Mouse (Mus musculus) spleen, postnatal 36 days (tissue): Measurements from ENCODE around the gene Ndufs6.

Experiments
- DNase-seq, 2 experiments: peaks; one replicate each; pipeline ENCODE4 v3.0.0; 2022; ENCODE audit warnings: low spot score in 2 of 2, mixed read lengths in 1 of 2

Gene Ndufs6

DNA sequence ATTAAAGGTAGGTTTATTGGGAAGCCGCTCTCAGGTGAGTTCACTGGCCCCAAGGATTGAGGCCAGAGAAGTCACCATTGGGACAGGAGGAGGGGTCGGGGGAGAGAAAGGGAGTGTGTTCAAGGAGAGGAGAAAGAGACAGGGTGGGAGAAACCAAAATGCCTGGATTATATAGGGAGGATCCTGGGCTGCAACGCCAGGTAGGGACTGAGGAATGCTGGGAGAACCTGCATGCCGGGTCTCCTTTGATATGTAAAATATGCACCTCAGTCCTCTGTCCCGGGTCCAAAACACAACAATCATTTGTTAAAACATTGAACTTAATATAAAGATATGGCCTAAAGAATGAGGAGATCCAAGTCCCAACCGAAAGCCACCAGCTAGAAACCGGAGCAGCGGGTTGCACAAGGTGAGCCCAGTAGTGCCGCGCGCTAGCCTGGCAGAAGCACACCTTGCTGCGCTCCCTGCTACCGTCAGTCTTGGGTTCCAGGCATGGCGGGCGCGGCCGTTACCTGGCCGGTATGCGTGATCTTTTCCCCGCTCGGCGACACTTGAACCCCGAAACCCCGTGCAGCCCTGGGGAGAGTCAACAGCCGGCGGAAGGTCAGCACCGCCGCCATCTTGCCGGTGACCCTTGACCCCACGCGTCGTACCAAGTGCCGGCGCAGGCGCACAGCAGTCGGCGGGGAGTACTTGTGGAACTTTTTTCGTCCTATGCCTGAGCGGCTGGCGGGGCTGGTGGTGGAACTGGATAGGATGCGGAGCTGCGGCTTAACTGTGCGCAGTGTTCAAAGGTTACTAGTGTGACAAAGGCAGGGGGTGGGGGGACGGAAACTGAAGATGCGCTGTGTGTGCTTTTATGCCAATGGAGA is at the start of gene Ndufs6, which contains the start of gene Mrpl36:
TSS of gene Ndufs6 (minus strand) at position 716 of the 872 bp plus-strand sequence.
TSS of gene Mrpl36 (plus strand) at position 687 of the 872 bp plus-strand sequence.
- peak; percentile 90 to 92 for DNase-seq

DNA sequence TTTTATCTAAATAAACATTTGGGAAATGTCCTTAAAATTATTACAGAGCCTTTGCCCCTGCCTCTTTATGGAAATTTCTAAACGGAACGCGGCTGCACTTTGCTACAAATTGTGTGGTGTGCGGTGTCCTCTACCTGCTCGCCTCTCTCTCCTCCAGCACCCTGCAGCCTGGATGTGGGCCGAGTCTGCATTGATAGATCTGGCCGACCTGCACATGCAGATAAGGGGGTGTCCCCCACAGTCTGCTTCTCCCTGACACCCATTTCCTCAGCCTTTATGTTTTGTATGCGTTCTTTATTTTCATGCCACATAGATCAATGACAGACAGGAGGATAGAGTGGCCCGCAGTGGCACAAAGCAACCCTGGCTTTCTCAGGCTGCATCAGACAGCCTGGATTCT is 49.3 kb upstream of the Ndufs6 start:
- DNase-seq = no peak

DNA sequence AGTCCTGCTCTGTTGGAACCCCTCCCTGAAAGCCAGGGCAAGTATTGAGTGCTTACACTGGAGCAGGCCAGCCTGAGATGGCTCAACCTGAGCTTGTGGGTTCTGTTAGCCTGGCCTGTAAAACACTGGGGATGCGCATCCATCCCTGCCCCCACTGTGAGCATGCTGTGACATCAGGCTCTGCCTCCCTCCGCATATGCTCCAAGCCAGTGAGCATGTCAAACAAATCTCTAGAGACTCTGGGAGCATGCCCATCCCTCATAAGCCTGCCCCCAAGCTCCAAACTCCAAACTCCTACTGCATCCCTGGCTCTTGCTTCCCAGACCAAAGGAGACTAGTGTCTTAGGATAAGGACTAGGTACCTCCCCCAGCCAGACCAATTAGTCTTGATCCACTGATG is 46.3 kb upstream of the Ndufs6 start:
- no peak for DNase-seq

DNA sequence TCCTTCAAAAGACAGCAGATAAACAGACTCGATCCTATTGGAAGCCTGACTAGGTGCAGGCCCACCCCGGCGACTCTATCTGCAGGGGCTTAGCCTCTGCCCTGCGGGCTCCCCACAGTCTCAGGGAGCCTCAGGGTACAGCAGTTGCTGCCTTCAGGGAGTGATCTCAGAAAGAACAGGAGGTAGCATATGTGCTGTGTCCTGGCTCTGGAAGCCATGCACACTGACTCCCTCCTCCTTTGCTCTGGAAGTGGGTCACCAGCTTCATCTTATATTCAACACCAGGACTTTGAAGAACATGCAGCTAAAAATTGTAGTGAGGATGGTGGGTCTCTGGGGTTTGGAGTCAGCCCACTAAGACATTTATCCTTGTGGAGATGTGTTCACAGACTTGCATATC is 45.0 kb upstream of the Ndufs6 start:
- no peak for DNase-seq

DNA sequence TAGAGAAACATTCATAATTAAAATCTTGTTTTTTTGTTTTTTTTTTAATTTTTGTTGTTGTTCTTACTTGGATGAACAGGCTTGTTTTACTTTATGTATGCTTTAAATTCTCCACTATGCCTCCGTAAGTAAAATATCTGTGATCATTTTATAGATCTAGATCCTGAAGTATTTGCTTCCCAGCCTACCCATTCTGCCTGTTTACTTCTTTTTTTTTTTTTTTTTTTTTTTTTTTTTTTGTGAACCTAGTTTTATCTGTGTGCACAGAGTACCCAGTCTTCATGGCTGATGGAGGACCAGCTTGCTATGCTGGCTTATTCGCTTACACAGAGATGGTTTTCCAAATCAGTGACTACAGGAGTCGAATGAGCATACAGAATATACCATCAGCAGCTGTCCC is 28.8 kb upstream of the Ndufs6 start:
- no peak for DNase-seq

DNA sequence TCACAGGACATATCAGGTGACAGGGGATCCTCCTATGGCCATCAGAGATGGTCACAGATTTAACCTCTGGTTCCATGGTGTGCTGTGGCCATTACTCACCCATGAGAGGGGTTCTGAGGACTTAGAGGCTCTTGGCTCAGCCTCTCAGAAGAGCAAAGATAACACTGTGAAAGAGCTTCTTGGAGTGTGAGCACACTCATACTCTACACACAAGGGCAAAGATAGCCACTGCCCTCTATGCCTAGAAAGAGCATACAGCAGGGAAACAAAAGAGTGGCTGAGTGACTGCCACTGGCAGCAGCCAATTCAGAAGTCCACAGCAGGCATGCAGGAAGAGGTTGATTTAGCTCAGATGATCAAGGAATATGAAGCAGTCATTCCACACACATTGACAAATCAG is 24.1 kb upstream of the Ndufs6 start:
- DNase-seq = no peak

DNA sequence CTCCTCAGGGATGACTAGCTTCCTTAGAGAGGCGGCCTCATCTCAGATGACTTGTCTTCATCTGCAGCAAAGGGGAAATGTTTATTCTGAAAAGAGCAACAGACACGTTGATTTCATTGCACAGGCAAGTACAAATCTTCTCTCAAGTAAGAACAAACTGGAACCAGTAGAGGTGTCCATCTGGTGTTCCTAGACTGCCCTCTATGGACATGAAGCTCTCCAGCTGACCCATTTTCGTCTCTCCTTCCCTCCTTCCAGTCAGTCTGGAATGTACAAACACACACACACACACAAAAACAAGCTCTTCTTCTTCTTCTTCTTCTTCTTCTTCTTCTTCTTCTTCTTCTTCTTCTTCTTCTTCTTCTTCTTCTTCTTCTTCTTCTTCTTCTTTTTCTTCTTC is 23.6 kb upstream of the Ndufs6 start:
- no peak for DNase-seq

DNA sequence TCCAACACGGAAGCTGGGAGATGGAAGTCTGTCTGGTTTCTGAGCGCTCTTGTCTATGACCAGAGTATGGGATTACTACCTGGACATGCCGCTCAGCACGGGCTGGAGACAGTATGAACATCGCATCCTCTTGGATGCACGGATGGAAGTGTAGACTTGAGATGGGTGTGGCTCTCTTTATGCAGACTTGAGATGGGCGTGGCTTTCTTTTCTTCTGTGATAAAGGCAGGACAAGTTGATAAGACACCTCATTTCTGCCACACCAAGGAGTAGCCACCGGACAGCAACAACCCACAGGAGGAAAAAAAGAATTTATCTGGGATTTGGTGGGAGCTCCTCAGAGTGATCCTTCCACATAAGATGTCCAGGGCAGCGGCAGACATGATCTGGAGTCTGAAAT is 22.4 kb upstream of the Ndufs6 start:
- no peak for DNase-seq

DNA sequence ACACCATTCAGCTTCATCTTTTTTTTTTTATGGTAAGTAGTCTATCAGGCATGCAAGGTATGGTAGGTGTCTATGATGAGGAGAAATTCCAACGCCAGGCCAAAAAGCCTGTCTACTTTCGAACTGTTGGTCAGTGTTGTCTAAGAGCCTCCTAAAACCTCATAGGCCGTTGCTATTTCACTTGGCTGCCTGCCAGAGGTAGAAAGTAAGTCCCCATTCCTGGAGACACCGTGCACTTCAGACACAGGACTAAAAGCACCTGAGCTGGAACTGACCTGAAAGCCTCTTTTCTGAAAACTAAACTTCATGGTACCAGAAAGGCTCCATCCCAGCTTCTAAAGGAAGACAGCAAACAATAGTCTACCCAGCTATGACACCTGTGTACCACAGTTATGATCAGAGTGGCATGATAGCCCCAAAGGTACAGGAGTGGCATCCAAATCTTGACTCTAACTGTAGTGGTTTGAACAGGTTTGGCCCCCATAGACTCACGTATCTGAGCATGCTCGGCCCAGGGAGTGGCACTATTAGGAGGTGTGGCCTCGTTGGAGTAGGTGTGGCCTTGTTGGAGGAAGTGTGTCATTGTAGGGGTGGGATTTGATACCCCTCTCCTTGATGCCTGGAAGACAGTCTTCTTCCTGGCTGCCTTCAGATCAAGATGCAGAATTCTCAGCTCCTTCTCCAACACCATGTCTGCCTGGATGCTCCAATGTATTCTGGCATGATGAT is 19.7 kb upstream of the Ndufs6 start:
- no peak for DNase-seq

DNA sequence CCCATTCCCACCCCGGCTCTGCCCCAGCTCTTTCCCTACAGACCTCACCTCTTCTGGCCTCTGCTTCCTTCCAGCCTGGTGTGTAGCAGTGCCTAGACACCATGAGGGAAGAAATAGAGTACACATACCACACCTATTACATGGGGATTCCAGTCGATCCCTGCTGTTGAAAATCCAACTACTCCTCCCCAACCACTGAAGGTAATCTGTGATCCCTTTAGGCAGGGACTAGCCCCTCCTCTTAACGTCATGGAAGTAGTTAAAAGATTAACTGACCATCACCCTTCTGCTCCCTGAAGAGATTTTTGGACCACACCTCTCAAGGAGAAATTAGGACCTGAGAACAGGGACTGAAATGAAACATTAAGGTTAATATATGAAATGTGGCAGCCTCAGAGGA is 18.8 kb upstream of the Ndufs6 start:
- no peak for DNase-seq

DNA sequence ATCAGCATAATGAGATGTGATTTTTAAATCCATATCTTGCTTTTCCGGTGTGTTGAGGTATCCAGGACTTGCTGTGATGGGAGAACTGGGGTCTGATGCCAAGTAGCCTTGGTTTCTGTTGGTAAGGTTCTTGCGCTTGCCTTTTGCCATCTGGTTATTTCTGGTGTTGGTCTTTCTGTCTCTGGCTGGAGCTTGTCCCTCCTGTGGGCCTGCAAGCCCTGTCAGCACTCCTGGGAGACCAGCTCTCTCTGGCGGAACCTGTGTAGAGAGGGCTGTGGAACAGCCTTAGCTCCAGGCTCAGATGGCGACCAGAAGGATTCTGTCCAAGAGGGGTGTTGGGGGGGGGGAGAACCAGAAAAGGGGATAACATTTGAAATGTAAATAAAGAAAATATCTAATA is 18.4 kb upstream of the Ndufs6 start:
- no peak for DNase-seq

DNA sequence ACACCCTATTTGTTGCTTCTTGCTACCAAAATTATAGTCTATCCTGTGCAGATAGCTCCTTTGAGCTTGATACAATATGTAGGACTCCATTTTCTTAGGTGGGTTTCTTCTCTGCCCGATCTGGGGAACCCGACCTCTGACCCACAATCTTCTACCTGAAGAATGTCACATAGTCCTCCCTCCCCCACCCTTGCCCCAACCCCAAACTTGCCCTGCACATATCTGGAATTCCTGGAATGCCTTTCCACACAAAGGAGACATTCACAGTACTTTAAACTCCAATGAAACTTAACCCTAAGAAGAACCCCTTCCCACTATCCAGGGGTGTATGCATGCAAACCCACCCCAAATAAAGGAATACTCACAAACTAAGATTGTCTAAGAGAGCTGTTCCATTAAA is 17.8 kb upstream of the Ndufs6 start:
- DNase-seq = no peak

DNA sequence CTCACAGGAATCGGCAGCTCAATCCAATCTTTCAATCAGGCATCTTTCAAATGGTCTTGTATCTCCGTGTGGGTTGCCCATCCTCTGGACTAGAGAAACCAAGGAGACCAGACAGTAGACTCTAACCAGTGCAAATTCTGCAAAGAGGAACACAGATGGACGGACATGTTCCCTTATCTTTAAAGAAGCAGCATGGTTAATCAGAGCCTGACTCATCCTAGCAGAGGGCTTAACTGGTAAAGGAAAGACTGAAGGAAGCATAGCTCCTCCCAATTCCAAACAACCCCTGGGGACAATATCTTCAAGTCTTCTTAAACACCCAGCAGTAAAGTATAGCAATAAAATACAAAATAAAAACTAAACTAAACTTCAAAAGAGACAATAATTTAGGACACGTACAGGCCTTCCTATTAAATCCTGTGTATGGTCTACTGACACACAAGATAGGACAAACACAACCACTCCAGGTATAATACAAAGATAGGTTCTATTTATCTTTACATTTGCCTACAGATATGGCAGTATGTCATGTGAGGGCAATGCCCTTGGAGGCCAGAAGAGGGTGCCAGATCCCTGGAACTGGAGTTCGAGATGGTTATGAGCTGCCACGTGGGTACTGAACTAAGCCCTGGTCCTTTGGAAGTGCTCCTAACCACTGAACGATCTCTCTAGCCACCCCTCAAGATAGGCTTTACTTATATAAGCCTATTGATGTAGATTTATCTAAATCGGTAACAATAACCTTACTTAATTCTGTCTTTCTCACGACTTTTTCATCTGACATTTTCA is 17.0 kb upstream of the Ndufs6 start:
- no peak for DNase-seq

DNA sequence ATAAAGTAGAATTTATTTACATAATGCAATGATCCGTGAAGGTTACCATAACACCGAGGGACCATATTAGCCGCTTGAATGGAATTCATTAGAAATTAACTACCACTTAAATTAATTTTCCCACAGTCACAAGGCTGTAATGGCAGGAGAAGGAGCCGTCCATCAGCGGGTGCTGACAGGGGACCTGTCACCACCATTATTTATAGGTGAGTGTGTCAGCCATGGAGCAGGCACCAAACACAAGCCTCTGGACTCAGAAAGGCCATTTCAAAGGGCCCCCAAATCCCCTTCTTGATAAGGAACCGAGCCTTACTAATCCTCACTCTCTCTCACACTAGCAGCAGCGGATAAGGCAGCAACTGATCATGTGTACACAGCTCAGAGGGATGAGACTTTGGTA is 8.4 kb upstream of the Ndufs6 start:
- no peak for DNase-seq

DNA sequence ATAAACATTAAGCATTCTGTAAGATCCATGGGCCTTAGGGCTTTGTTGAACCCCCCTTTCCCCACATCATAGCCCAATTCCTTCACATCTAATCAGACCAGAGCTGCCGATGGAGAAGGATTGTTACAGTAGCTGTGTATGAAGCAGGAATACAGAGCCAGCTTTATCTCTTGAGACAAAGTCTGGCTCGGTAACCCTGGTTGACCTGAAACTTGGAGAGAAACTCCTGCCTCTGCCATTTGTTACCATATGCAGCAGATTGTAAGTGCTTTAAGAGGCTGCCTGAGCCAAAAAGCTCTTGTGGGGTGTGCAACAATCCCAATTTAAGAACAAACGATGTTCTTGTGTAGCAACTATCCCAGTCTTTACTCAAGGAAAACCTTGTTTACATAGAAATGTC is 3.4 kb upstream of the Ndufs6 start:
- no peak for DNase-seq

DNA sequence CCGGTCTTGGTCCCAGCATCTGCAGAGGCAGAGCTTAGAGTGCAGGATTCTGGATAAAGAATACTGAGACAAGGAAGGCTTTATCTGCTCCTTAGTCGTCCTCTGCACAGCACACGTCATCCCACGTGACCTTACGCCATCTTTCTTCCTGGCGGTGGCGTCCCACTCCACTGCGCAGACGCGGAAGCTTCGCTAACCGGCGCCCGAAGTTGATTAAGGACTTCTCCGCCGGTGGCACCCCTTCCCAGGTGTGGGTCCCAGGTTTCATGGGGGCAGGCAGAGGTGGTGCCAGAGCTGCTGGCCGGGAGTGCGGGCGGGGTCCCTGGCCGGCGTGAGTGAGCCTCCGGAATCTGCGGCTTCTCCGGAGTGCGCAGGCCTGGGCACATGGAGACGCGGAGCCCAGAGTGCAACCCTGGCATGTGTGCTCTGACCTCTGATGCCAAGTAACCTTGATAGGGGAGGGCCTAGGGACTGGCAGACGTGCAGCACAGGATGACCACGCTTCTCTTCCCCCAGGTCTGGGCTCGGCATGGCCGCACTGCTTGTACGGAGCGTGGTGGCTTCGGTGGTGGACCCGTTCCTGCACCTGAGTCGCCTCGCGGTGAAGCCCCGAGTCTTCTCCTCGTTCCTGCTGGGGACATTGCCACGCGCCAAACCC is 2.6 kb upstream of the Ndufs6 start:
- DNase-seq = peak; percentile 83 to 85

DNA sequence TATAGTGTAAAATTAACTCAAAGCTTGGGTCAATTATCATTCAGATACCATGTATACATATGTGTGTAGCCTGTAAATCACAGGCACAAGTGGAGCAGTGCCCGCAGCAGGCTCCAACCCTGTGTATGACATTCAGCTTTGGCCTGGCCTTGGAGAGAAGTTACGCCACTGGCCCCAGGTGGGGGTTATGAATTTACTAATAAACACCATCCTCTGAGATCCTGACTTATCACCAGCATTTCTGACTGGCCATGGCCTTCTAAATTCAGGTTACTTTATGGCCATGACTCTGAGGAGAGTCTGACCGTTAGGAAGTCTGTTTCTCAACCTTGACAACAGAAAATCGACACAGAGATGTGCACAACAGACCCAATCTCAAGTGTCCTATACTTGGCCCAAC is 4.9 kb downstream of the Ndufs6 start:
- DNase-seq = no peak

DNA sequence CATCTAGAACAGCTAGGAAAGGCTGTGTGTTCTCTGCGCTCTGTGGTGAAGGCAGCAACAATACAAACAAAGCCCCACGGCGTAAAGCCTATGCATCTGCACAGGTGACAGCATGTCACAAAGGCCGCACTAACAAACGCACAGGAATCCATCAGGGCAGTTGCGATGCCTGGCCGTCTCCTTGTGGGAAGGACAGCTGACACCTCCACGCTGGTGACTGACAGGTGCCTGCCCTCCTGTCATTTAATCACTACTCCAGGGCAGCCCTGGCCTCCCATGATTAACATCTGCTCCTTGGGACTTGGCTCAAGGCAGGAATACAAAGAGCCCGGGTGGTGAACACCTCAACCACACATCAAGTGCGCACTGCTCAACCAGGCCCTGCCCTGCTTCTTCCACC is 5.7 kb downstream of the Ndufs6 start:
- no peak for DNase-seq

DNA sequence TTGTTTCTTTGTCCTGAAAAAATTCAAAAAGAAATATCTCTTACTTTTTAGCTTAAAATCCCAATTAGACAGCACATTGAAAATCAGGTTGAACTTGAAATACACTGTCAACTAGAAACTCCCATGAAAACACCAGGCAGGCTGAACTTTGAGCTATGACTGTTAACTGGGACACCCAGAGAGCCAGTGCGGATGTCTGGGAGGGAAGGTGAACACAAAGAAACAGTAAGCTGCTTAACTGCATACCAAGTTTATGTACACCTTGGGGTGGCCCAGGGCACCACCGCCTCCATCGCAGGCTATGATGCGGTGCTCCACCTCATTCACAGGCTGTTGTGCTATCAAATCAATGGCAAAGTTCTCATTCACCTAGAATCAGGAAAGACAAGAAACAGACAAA is 8.3 kb downstream of the Ndufs6 start:
- DNase-seq = no peak

DNA sequence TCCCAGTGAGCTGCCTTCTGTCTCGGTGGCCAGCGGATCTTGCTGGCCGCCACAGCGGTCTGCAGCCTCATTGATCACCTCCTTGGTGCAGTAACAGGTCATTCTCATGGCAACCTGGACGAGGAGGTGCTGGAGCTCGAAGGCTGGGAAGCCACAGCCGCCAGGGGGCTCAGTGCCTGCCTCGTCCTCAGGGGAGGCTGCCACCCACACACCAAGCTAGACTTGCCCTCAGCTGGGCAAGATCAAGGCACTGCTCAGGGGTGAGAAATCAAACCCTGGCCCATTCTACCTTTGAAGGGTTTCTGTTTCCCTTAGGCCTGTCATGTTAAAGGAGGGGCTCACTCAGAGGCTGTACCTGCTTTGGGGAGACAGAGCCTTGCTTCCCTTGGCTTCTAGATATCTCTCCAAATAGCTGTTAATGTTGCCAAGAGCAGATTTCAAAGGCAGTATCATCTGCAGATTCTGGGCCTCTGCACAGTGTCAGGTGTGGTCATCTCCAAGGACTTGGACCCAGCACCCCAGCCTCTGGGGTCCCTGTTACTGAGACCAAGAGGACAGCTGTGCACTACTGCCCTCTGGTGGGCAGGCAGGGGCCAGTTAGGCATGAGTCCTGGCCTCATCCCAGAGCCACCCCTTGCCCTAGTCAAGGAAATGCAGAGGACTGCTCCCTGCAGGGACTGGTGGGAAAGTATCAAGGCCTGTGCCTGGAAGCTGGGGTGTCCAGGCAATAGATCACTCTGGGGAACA is 18.0 kb downstream of the Ndufs6 start:
- DNase-seq = no peak

DNA sequence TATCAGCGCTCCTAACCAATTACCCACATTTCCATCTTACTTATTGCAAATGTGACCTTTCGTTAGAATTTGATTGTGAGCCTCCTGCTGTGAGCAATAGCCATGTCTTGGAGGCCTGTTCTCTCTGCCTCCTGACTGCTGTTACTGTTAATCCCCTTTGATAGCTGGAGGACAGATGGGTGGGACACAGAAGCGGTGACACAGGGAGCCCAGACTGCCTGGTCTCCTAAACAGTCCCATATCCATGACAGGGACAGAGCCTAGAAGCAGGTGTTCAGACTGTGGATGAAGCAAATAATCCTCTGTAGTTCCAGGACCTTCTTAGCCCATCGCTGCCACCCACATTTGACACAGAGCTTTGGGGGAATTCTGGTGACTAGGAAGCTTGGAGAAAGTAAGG is 21.9 kb downstream of the Ndufs6 start:
- DNase-seq = no peak
